Mouse (Mus musculus): ENCODE measurements around the gene Pnisr.

DNA sequence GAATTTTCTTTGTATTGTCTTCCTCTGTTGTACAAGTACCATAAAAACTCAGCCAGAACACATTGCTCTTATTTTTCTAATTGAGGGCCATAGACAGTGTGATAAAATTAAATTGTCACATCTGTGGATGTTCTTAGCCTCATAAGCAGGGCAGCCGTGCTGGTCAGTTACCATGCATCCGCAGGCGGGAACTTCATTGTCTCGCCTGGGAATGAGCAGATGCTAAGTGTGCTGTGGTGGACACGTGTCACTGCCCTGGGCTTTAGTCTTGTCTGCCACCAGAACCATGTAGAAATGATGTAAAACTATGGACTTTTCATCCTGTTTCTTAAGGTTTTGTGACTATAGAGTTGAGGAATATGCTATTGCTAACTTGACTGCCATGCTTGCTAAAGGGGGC lies 40.2 kb upstream of the Pnisr start:
- TF ChIP-seq POLR2A (IDR thresholded peaks at IDR 0.05; ENCODE audit: extremely low read depth, insufficient read depth, low read length) (no peak), CTCF (IDR thresholded peaks at IDR 0.05; ENCODE audit: low read depth, low read length) (no peak)
